Mouse (Mus musculus): ENCODE measurements around the gene Tpbgl. TPM values are rescaled to one million over a fixed set of nuclear protein-coding genes. Genes with fewer than 3 reads are reported as not detected.

The Tpbgl gene
- polyA plus RNA-seq, 1 experiment from 2014 or later, result 0.22 TPM

- no peaks in the 10 kb centered on the region for H3K27me3 ChIP-seq
- WGBS, result 73% methylated on average over 3 of the region's 3 CpGs
- H3K4me1 ChIP-seq, result peaks cover 14% of the 10 kb centered on the region
- H3K9me3 ChIP-seq, result no peaks in the 10 kb centered on the region
- ATAC-seq (ENCODE audit: insufficient number of reproducible peaks, insufficient read depth, low FRiP score, low TSS enrichment, low read depth), result no peak
- H3K9ac ChIP-seq, result no peak overlapping the region
- no peak overlapping the region for H3K27ac ChIP-seq
- H3K36me3 ChIP-seq, result no peaks in the 10 kb centered on the region
- no peak overlapping the region for H3K4me2 ChIP-seq
- no peak overlapping the region for H3K4me3 ChIP-seq
Observed at GRCm38 (mm10) chr7:99578246-99578645, 48.7 kb downstream of the Tpbgl start.

Other genes starting within 250 kb of the Tpbgl start
- gene Gdpd5, start 245.7 kb downstream of the Tpbgl start, polyA plus RNA-seq (2015; fragmentation: Nextera tagmentation; extraction: Ambion mirVana), result 10.8 and 11.3 TPM in 2 replicates
- 0.61 and 0.84 TPM in 2 replicates for gene Klhl35, start 161.1 kb downstream of the Tpbgl start, polyA plus RNA-seq (2015; fragmentation: Nextera tagmentation; extraction: Ambion mirVana)
- 814 and 862 TPM in 2 replicates for gene Rps3, start 143.4 kb downstream of the Tpbgl start, polyA plus RNA-seq (2015; fragmentation: Nextera tagmentation; extraction: Ambion mirVana)
- gene Arrb1, start 91.6 kb downstream of the Tpbgl start, polyA plus RNA-seq (2015; fragmentation: Nextera tagmentation; extraction: Ambion mirVana), result 6.3 and 9.7 TPM in 2 replicates
- gene Slco2b1, start 84.2 kb upstream of the Tpbgl start, polyA plus RNA-seq (2015; fragmentation: Nextera tagmentation; extraction: Ambion mirVana), result 2.4 and 2.6 TPM in 2 replicates
- gene Olfr520, start 103.2 kb upstream of the Tpbgl start, polyA plus RNA-seq (2015; fragmentation: Nextera tagmentation; extraction: Ambion mirVana), result not detected in 2 replicates
- not detected in 2 replicates for gene Olfr521, start 136.4 kb upstream of the Tpbgl start, polyA plus RNA-seq (2015; fragmentation: Nextera tagmentation; extraction: Ambion mirVana)
- 2.2 and 2.6 TPM in 2 replicates for gene Neu3, start 201.3 kb upstream of the Tpbgl start, polyA plus RNA-seq (2015; fragmentation: Nextera tagmentation; extraction: Ambion mirVana)
- 0.50 and 0.59 TPM in 2 replicates for gene Xrra1, start 232.0 kb upstream of the Tpbgl start, polyA plus RNA-seq (2015; fragmentation: Nextera tagmentation; extraction: Ambion mirVana)
- 360 and 364 TPM in 2 replicates for gene Spcs2, start 236.4 kb upstream of the Tpbgl start, polyA plus RNA-seq (2015; fragmentation: Nextera tagmentation; extraction: Ambion mirVana)

Data from embryonic facial prominence, embryonic 13.5 days (tissue).